Mouse (Mus musculus): ENCODE measurements around the gene Tuft1. TPM values are rescaled to one million over a fixed set of nuclear protein-coding genes. Genes with fewer than 3 reads are reported as not detected.

The Tuft1 gene
- total and polyA plus RNA-seq, 3 experiments: 4.0 to 7.4 (median 7.2) TPM

- in situ Hi-C loops (cut with MboI; ENCODE audit: low pct_ligation_motif_present, low pct_unique_long_range_greater_than_20kb, low sequenced_read_pairs) (loop anchor here (25.0 kb wide), 1 partner anchor 150 kb away; no protein-coding TSS in a partner anchor), dilution Hi-C loops (cut with MboI; ENCODE audit: extremely low pct_ligation_motif_present, extremely low pct_unique_long_range_greater_than_20kb, low sequenced_read_pairs) (no loop called here)
- no peaks in the 10 kb centered on the region for H3K9me3 ChIP-seq (replicated peaks; ENCODE audit: low read length)
- no peak for DNase-seq (ENCODE audit: extremely low read depth)
- no peak overlapping the region for H3K27ac ChIP-seq (ENCODE audit: insufficient read depth, low read depth)
- no peaks in the 10 kb centered on the region for H3K79me2 ChIP-seq (replicated peaks; ENCODE audit: control insufficient read depth, extremely low read depth, insufficient read depth, poor library complexity, severe bottlenecking)
- TF ChIP-seq EP300 (IDR thresholded peaks at IDR 0.05; ENCODE audit: low read length) (no peak), NRF1 (IDR thresholded peaks at IDR 0.05; ENCODE audit: low read depth, low read length) (0 out of 2 replicates have a peak, but pooled peaks have one; percentile 13)
- H3K27me3 ChIP-seq (replicated peaks): no peaks in the 10 kb centered on the region
- peaks cover 0 to 12% of the 10 kb centered on the region in 2 experiments for H3K36me3 ChIP-seq (replicated peaks in 1 of 2; ENCODE audit: control insufficient read depth in 1 of 2, insufficient read depth in 1 of 2, low read length in 1 of 2)
- no peak overlapping the region for H3K4me3 ChIP-seq (replicated peaks in 1 of 3; ENCODE audit: low read depth in 2 of 3, low read length in 2 of 3, poor library complexity in 1 of 3)
- H3K4me2 ChIP-seq (ENCODE audit: insufficient read depth, low read depth, poor library complexity, severe bottlenecking): no peak overlapping the region
- H3K4me1 ChIP-seq (ENCODE audit: control insufficient read depth in 1 of 2, insufficient read depth in 2 of 2): peaks cover 26 to 70% of the 10 kb centered on the region in 2 experiments
- no peak overlapping the region for H3K9ac ChIP-seq (ENCODE audit: insufficient read depth, low read depth)
Measured at GRCm38 (mm10) chr3:94611834-94612233, 46.8 kb downstream of the Tuft1 start.

GRCm38 (mm10) chr3:94611343-94611742, 47.3 kb downstream of the Tuft1 start:
- no peak overlapping the region for H3K9ac ChIP-seq (ENCODE audit: insufficient read depth, low read depth)
- in situ Hi-C loops (cut with MboI; ENCODE audit: low pct_ligation_motif_present, low pct_unique_long_range_greater_than_20kb, low sequenced_read_pairs): loop anchor here (25.0 kb wide), 1 partner anchor 149 kb away; no protein-coding TSS in a partner anchor
- no peak for DNase-seq (ENCODE audit: extremely low read depth)
- H3K27ac ChIP-seq (ENCODE audit: insufficient read depth, low read depth): no peak overlapping the region
- no peaks in the 10 kb centered on the region for H3K9me3 ChIP-seq (replicated peaks; ENCODE audit: low read length)
- no peak for TF ChIP-seq TCF12 (IDR thresholded peaks at IDR 0.05; ENCODE audit: low read depth, low read length)
- no peak for TF ChIP-seq JUND (conservative IDR thresholded peaks at IDR 0.05; ENCODE audit: low read depth, low read length)
- TF ChIP-seq ZNF384 (IDR thresholded peaks at IDR 0.05; ENCODE audit: low read depth, low read length): no peak
- TF ChIP-seq CHD2 (IDR thresholded peaks at IDR 0.05; ENCODE audit: low read length): no peak
- TF ChIP-seq POLR2A (IDR thresholded peaks at IDR 0.05; ENCODE audit: low read depth, low read length): no peak
- TF ChIP-seq SIN3A (IDR thresholded peaks at IDR 0.05; ENCODE audit: low read length): no peak
- no peak for TF ChIP-seq GABPA (IDR thresholded peaks at IDR 0.05; ENCODE audit: insufficient replicate concordance, low read depth, low read length)
- TF ChIP-seq ZMIZ1 (IDR thresholded peaks at IDR 0.05; ENCODE audit: low read depth, low read length): no peak
- TF ChIP-seq NRF1 (IDR thresholded peaks at IDR 0.05; ENCODE audit: low read depth, low read length): no peak
- TF ChIP-seq ELF1 (IDR thresholded peaks at IDR 0.05; ENCODE audit: low read depth, low read length): no peak
- no peak for TF ChIP-seq SMC3 (IDR thresholded peaks at IDR 0.05; ENCODE audit: low read depth, low read length)
- TF ChIP-seq MXI1 (IDR thresholded peaks at IDR 0.05; ENCODE audit: low read depth, low read length): no peak
- no peak for TF ChIP-seq CTCF (conservative IDR thresholded peaks at IDR 0.05 in 1 of 2, IDR thresholded peaks at IDR 0.05 in 1 of 2; ENCODE audit: low read depth in 2 of 2, low read length in 2 of 2)
- no peak for TF ChIP-seq BHLHE40 (IDR thresholded peaks at IDR 0.05; ENCODE audit: low read depth, low read length)
- no peak for TF ChIP-seq TBP (conservative IDR thresholded peaks at IDR 0.05; ENCODE audit: low read depth, low read length)
- TF ChIP-seq MYC (IDR thresholded peaks at IDR 0.05; ENCODE audit: low read depth, low read length): no peak
- no peak for TF ChIP-seq RCOR1 (conservative IDR thresholded peaks at IDR 0.05; ENCODE audit: low read depth, low read length)
- no peak for TF ChIP-seq ETS1 (conservative IDR thresholded peaks at IDR 0.05; ENCODE audit: low read depth, low read length)
- no peak for TF ChIP-seq CHD1 (IDR thresholded peaks at IDR 0.05; ENCODE audit: low read depth, low read length)
- dilution Hi-C loops (cut with MboI; ENCODE audit: extremely low pct_ligation_motif_present, extremely low pct_unique_long_range_greater_than_20kb, low sequenced_read_pairs): no loop called here
- no peak overlapping the region for H3K4me2 ChIP-seq (ENCODE audit: insufficient read depth, low read depth, poor library complexity, severe bottlenecking)
- H3K36me3 ChIP-seq (replicated peaks in 1 of 2; ENCODE audit: control insufficient read depth in 1 of 2, insufficient read depth in 1 of 2, low read length in 1 of 2): peaks cover 0 to 11% of the 10 kb centered on the region in 2 experiments
- no peaks in the 10 kb centered on the region for H3K79me2 ChIP-seq (replicated peaks; ENCODE audit: control insufficient read depth, extremely low read depth, insufficient read depth, poor library complexity, severe bottlenecking)
- peaks cover 26 to 67% of the 10 kb centered on the region in 2 experiments for H3K4me1 ChIP-seq (ENCODE audit: control insufficient read depth in 1 of 2, insufficient read depth in 2 of 2)
- H3K4me3 ChIP-seq (replicated peaks in 1 of 3; ENCODE audit: low read depth in 2 of 3, low read length in 2 of 3, poor library complexity in 1 of 3): no peak overlapping the region
- H3K27me3 ChIP-seq (replicated peaks): no peaks in the 10 kb centered on the region
